Mouse (Mus musculus) megakaryocyte-erythroid progenitor cell, adult 5 weeks (primary cell): ENCODE data around the gene Arglu1. TPM values are rescaled to one million over a fixed set of nuclear protein-coding genes. Genes with fewer than 3 reads are reported as not detected.

Experiments
- polyA plus RNA-seq: library from polyadenylated mRNA; stranded (reverse); fragments of >175 nt; gene quantifications from 2 replicates; pipeline ENCODE4 v1.2.3, GENCODE M21; 2012

The Arglu1 gene
- polyA plus RNA-seq = 113 and 197 TPM in 2 replicates

GRCm38 (mm10) chr8:8690146-8691092 lies at the start of gene Arglu1:
Gene Arglu1 (minus strand): TSS chr8:8690521.

GRCm38 (mm10) chr8:8661103-8661758 lies 29.1 kb downstream of the Arglu1 start, which contains the start of gene Efnb2:
Gene Efnb2 (minus strand): TSS chr8:8661242.

Other genes starting within 250 kb of the Arglu1 start
- 0.91 and 1.3 TPM in 2 replicates for gene Efnb2, start 29.3 kb downstream of the Arglu1 start, polyA plus RNA-seq